Mouse (Mus musculus) C2C12 (cell line): ENCODE data around the gene Ubc. TPM values are rescaled to one million over a fixed set of nuclear protein-coding genes. Genes with fewer than 3 reads are reported as not detected.
A peak's percentile ranks its signal among the peaks of the same experiment; 100 is the strongest.

Experiments used
- H3K27me3 ChIP-seq: one replicate; pipeline ENCODE4 v1.6.1; 2011; ENCODE audit not compliant: control insufficient read depth, insufficient read depth, insufficient read length
- H3K36me3 ChIP-seq: one replicate; pipeline ENCODE4 v1.6.1; 2011; ENCODE audit not compliant: control insufficient read depth, insufficient read depth
- H3K4me3 ChIP-seq: one replicate; pipeline ENCODE4 v1.5.1; 2011; ENCODE audit warnings: mild to moderate bottlenecking, control low read depth; ENCODE audit not compliant: poor library complexity, insufficient read depth, severe bottlenecking
- H3K79me2 ChIP-seq: one replicate; pipeline ENCODE4 v1.6.1; 2011; ENCODE audit not compliant: control insufficient read depth, insufficient read depth
- H3K79me3 ChIP-seq: one replicate; pipeline ENCODE4 v1.6.1; 2011; ENCODE audit warnings: low read depth, control low read depth
- H3ac ChIP-seq: one replicate; pipeline ENCODE3; 2011; ENCODE audit warnings: low read depth; ENCODE audit not compliant: control insufficient read depth, insufficient read length
- CEBPB ChIP-seq: IDR thresholded peaks from one replicate; pipeline ENCODE4 v1.6.1; 2011; ENCODE audit warnings: low read depth, mild to moderate bottlenecking, control low read depth, moderate library complexity
- CTCF ChIP-seq: IDR thresholded peaks from one replicate; pipeline ENCODE4 v1.5.1; 2011; ENCODE audit not compliant: control insufficient read depth, insufficient read depth, insufficient read length
- FOSL1 ChIP-seq: IDR thresholded peaks from one replicate; pipeline ENCODE4 v1.8.0; 2011; ENCODE audit warnings: mild to moderate bottlenecking, low read length; ENCODE audit not compliant: poor library complexity, insufficient read depth, severe bottlenecking
- MAX ChIP-seq: IDR thresholded peaks from one replicate; pipeline ENCODE4 v1.6.1; 2011; ENCODE audit warnings: mild to moderate bottlenecking, control low read depth
- MYOD1 ChIP-seq: IDR thresholded peaks from one replicate; pipeline ENCODE4 v1.6.1; 2011; ENCODE audit warnings: low read depth; ENCODE audit not compliant: control insufficient read depth, insufficient read length
- MYOG ChIP-seq: IDR thresholded peaks from one replicate; pipeline ENCODE4 v1.6.1; 2011; ENCODE audit not compliant: control insufficient read depth, insufficient read length; ENCODE audit errors: extremely low read depth
- USF1 ChIP-seq: IDR thresholded peaks from one replicate; pipeline ENCODE4 v1.6.1; 2011; ENCODE audit warnings: low read depth, mild to moderate bottlenecking, control low read depth, moderate library complexity
- polyA plus RNA-seq: library from polyadenylated mRNA; unstranded; fragments of >200 nt; fragmentation: generic; extraction: Trizol; gene quantifications from one replicate; pipeline ENCODE4 v1.2.1, GENCODE M21; 2012; ENCODE audit warnings: missing spikeins

The Ubc gene
- polyA plus RNA-seq, 1 experiment = 918 TPM

DNA sequence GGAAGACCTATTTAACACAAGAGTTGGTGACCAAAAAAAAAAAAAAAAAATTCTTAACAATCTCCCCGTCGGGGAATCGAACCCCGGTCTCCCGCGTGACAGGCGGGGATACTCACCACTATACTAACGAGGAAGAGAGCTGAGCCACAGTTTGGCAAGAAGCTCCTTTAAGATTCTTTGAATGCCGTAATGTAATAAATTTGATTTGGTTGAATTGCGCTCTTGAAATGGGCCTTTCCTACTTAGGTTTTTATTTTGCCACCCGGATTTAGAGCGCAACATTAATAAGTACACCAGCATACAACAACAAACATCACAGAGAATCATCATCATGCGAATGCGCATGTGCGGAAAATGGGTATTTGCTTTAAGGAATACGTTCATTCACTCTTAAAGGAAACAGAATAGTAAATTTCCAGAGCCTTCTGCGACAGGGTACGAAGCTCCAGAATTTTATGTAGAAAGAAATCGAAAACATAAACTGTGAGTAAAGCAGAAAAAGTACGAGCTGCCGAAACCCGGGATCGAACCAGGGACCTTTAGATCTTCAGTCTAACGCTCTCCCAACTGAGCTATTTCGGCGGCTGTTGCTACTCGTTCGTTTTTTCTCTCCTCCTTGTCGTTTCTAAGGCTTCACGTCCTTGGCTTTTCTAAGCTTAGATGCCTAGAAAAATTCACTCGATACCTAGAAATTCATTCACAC is 15.7 kb upstream of the Ubc start:
- Histone ChIP-seq H3K4me3 (peak overlapping the region; percentile 39), H3K36me3 (no peaks in the 10 kb centered on the region), H3K79me2 (no peaks in the 10 kb centered on the region), H3K79me3 (no peaks in the 10 kb centered on the region), H3ac (no peak overlapping the region), H3K27me3 (no peaks in the 10 kb centered on the region)
- no peak for TF ChIP-seq CTCF
- no peak for TF ChIP-seq USF1
- no peak for TF ChIP-seq FOSL1
- TF ChIP-seq MAX = no peak
- no peak for TF ChIP-seq MYOD1
- TF ChIP-seq CEBPB = no peak
- no peak for TF ChIP-seq MYOG

DNA sequence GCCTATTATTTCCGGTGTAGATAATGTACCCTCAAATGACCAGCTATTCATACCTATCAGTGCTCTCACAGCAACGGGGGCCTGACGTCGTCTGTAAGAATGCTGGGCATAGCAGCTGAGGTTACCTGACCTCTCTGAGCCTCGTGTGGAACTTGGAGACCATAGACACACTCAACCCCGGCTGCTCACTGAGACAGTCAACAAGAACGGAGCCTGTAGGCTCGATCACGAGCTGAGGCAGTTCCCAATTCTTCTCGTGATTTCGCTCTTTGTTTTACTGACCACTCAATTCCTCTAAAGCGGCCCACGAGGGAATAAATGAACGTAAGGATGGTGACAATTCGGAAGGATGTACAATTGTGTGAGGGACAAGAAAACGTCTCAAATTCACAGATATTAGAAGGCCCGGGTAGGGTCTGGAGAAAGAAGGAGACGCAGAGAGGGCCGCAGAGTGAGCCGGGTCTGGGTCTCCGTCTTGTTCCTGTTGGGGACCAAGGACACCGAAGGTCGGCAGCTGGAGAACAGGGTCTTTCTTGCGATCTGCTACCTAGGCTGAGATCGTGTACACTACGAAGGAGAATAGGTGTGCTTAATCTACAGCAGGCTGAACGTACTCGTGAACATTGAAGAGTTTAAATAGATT is 15.0 kb upstream of the Ubc start:
- TF ChIP-seq MYOD1 = no peak
- no peak for TF ChIP-seq MAX
- H3ac ChIP-seq = peak overlapping the region; percentile 67
- no peaks in the 10 kb centered on the region for H3K27me3 ChIP-seq
- peak overlapping the region; percentile 39 for H3K4me3 ChIP-seq
- H3K36me3 ChIP-seq = no peaks in the 10 kb centered on the region
- no peaks in the 10 kb centered on the region for H3K79me2 ChIP-seq
- H3K79me3 ChIP-seq = no peaks in the 10 kb centered on the region

DNA sequence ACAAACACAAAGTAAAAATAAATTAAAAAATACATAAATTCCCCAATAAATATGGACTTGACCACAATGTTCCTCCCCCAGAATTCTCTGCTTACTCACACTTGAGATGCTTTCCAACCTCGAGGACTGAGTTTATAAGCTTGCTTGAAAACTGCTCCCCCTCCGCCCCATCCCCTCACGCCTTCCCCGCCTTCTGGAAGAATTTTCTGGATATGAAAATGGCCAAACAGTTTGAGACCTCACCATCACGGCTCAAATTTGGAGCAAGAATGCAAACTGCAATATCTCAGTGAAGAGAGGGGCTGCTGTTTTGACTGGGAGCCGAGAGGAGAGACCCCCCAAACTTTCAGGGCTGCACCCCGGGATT is 14.5 kb upstream of the Ubc start:
- H3K4me3 ChIP-seq = peak overlapping the region; percentile 39
- H3K79me3 ChIP-seq = no peaks in the 10 kb centered on the region
- no peaks in the 10 kb centered on the region for H3K27me3 ChIP-seq
- H3K79me2 ChIP-seq = no peaks in the 10 kb centered on the region
- H3K36me3 ChIP-seq = no peaks in the 10 kb centered on the region
- no peak for TF ChIP-seq CEBPB
- no peak for TF ChIP-seq MYOG
- no peak for TF ChIP-seq CTCF
- no peak for TF ChIP-seq MYOD1
- peak overlapping the region; percentile 67 for H3ac ChIP-seq

DNA sequence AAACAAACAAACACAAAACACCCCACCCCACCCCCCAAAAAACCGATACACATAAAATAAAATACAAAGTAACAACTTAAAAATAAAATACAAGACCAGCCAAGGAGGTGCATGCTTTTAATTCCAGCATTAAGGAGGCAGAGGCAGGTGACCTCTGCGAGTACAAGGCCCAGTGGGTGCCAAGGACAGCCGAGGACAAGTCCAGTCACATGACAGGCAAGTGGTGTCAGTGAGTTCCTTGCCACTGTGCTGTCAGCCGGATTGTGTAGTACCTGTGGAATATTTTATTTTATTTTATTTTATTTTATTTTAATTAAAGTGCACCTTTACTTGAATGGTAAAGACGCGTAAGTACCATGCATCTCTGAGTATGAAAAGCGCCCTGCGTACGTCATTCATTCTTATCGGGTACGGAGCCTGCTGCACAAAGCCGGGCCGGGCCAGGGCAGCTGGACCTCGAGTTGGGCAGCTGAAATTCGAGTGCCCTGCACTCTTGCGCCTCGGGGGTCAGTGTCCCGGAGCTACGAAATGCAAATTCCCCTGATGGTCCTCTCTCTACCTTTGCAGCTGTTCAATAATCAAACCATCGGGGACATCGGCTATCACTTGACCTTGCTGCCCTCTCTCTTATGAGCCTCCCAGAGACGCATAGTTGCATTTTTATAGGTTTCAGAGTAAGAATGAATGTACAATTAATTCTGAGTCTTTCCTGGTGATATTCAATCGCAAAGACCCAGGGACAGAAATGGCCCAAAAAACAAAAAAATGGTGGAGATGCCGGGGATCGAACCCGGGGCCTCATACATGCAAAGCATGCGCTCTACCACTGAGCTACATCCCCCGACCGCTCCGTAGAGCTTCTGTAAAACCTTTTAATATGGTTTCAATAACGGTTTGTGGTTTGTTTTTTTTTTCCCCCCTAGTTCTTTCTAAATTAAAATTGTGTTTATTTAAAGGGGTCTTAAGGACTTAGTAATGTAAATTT is 13.8 kb upstream of the Ubc start:
- H3ac ChIP-seq = no peak overlapping the region
- TF ChIP-seq CTCF = no peak
- TF ChIP-seq USF1 = peak; percentile 72
- no peak for TF ChIP-seq MYOD1
- peak overlapping the region; percentile 39 for H3K4me3 ChIP-seq

DNA sequence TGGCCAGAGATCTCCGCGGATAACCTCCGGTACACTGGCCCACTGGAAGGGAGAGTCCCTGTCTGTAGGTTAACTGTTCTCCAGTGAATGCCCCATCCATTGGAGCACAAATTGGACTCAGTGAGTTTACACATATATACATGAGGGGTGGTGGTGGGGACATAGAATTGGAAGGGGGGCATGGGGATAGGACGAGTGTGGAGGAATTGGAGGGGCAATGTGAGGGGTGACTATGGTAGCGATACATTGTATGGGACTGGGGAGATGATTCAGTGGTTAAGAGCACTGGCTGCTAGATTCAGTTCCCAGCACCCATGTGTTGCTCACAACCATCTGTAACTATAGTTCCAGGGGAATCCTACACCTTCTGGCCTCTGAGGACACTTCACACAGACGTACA is 13.0 kb upstream of the Ubc start:
- Histone ChIP-seq H3K79me3 (no peaks in the 10 kb centered on the region), H3K4me3 (no peak overlapping the region), H3K79me2 (no peaks in the 10 kb centered on the region), H3K36me3 (no peaks in the 10 kb centered on the region), H3K27me3 (no peaks in the 10 kb centered on the region), H3ac (no peak overlapping the region)
- TF ChIP-seq CTCF = no peak
- no peak for TF ChIP-seq CEBPB
- no peak for TF ChIP-seq MYOD1
- no peak for TF ChIP-seq FOSL1
- TF ChIP-seq MYOG = no peak
- TF ChIP-seq USF1 = no peak
- TF ChIP-seq MAX = no peak

More for the DNA sequence above, 13.8 kb upstream of the Ubc start:
- H3K79me3 ChIP-seq = no peaks in the 10 kb centered on the region
- H3K36me3 ChIP-seq = no peaks in the 10 kb centered on the region
- no peaks in the 10 kb centered on the region for H3K79me2 ChIP-seq
- no peaks in the 10 kb centered on the region for H3K27me3 ChIP-seq

DNA sequence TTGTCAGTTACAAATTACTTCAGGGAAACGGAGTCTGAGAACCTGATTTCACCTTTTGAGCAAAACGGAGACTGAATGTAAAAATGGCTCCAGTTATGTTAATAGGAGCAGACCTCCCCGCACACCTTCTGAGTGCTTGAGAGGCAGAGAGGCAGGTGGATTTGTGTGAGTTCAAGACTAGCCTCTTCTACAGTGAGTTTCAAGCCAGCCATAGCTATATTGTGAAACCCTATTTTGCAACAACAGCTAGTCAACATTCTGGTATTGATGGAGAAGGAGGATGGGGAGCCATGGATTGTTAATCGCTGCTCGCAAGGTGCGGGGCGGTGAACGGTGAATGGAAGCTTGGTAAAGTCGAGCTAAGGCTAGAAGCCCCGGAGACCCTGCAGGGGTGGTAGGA is 12.5 kb upstream of the Ubc start:
- no peaks in the 10 kb centered on the region for H3K79me2 ChIP-seq
- no peaks in the 10 kb centered on the region for H3K36me3 ChIP-seq
- no peak overlapping the region for H3ac ChIP-seq
- no peaks in the 10 kb centered on the region for H3K27me3 ChIP-seq
- no peak overlapping the region for H3K4me3 ChIP-seq
- H3K79me3 ChIP-seq = no peaks in the 10 kb centered on the region
- TF ChIP-seq MYOD1 = no peak
- TF ChIP-seq MYOG = no peak
- no peak for TF ChIP-seq FOSL1
- TF ChIP-seq CTCF = no peak
- TF ChIP-seq CEBPB = no peak
- TF ChIP-seq USF1 = no peak
- TF ChIP-seq MAX = no peak
